Mouse (Mus musculus): ENCODE results near the gene Brinp2. TPM values are rescaled to one million over a fixed set of nuclear protein-coding genes. Genes with fewer than 3 reads are reported as not detected.

Brinp2 gene
- polyA plus RNA-seq, 1 experiment from 2014 or later: 0.58 TPM

- H3K36me3 ChIP-seq (replicated peaks; ENCODE audit: control insufficient read depth, insufficient read depth, low read depth, low read length): no peaks in the 10 kb centered on the region
- ATAC-seq (replicated peaks; ENCODE audit: insufficient number of reproducible peaks, low FRiP score, low TSS enrichment, low read depth) (no peak), DNase-seq (ENCODE audit: low spot score) (no peak)
- no peaks in the 10 kb centered on the region for H3K27me3 ChIP-seq (ENCODE audit: control insufficient read depth, insufficient read depth, low read length)
- H3K9ac ChIP-seq (replicated peaks; ENCODE audit: low read length): no peak overlapping the region
- no peak overlapping the region for H3K27ac ChIP-seq (replicated peaks; ENCODE audit: low read depth, low read length)
- H3K4me3 ChIP-seq (ENCODE audit: low read depth, low read length): no peak overlapping the region
- no peaks in the 10 kb centered on the region for H3K9me3 ChIP-seq (replicated peaks; ENCODE audit: control insufficient read depth, low read length)
- WGBS: 88% methylated on average over 2 of the region's 2 CpGs
- no peaks in the 10 kb centered on the region for H3K4me1 ChIP-seq (ENCODE audit: control insufficient read depth, insufficient read depth, low read length)
- H3K4me2 ChIP-seq (ENCODE audit: low read depth, low read length): no peak overlapping the region
Observed at GRCm38 (mm10) chr1:158328839-158329238, 27.3 kb downstream of the Brinp2 start.

GRCm38 (mm10) chr1:158328126-158328525 is 28.0 kb downstream of the Brinp2 start:
- no peaks in the 10 kb centered on the region for H3K36me3 ChIP-seq (replicated peaks; ENCODE audit: control insufficient read depth, insufficient read depth, low read depth, low read length)
- no peak for ATAC-seq (replicated peaks; ENCODE audit: insufficient number of reproducible peaks, low FRiP score, low TSS enrichment, low read depth)
- H3K27me3 ChIP-seq (ENCODE audit: control insufficient read depth, insufficient read depth, low read length): no peaks in the 10 kb centered on the region
- 78% methylated on average over 5 of the region's 5 CpGs for WGBS
- no peak overlapping the region for H3K9ac ChIP-seq (replicated peaks; ENCODE audit: low read length)
- DNase-seq (ENCODE audit: low spot score): no peak
- H3K4me1 ChIP-seq (ENCODE audit: control insufficient read depth, insufficient read depth, low read length): no peaks in the 10 kb centered on the region
- no peak overlapping the region for H3K4me2 ChIP-seq (ENCODE audit: low read depth, low read length)
- no peaks in the 10 kb centered on the region for H3K9me3 ChIP-seq (replicated peaks; ENCODE audit: control insufficient read depth, low read length)
- no peak overlapping the region for H3K4me3 ChIP-seq (ENCODE audit: low read depth, low read length)
- no peak overlapping the region for H3K27ac ChIP-seq (replicated peaks; ENCODE audit: low read depth, low read length)

GRCm38 (mm10) chr1:158323325-158323724 is 32.8 kb downstream of the Brinp2 start:
- 75% methylated on average over 6 of the region's 6 CpGs for WGBS
- Histone ChIP-seq H3K4me3 (ENCODE audit: low read depth, low read length) (no peak overlapping the region), H3K9me3 (replicated peaks; ENCODE audit: control insufficient read depth, low read length) (no peaks in the 10 kb centered on the region), H3K27me3 (ENCODE audit: control insufficient read depth, insufficient read depth, low read length) (no peaks in the 10 kb centered on the region), H3K27ac (replicated peaks; ENCODE audit: low read depth, low read length) (no peak overlapping the region), H3K4me2 (ENCODE audit: low read depth, low read length) (no peak overlapping the region), H3K9ac (replicated peaks; ENCODE audit: low read length) (no peak overlapping the region), H3K36me3 (replicated peaks; ENCODE audit: control insufficient read depth, insufficient read depth, low read depth, low read length) (no peaks in the 10 kb centered on the region), H3K4me1 (ENCODE audit: control insufficient read depth, insufficient read depth, low read length) (no peaks in the 10 kb centered on the region)
- ATAC-seq (replicated peaks; ENCODE audit: insufficient number of reproducible peaks, low FRiP score, low TSS enrichment, low read depth) (no peak), DNase-seq (ENCODE audit: low spot score) (no peak)

GRCm38 (mm10) chr1:158310426-158311156 is 45.5 kb downstream of the Brinp2 start:
- no peaks in the 10 kb centered on the region for H3K9me3 ChIP-seq (replicated peaks; ENCODE audit: control insufficient read depth, low read length)
- ATAC-seq (replicated peaks; ENCODE audit: insufficient number of reproducible peaks, low FRiP score, low TSS enrichment, low read depth) (no peak), DNase-seq (ENCODE audit: low spot score) (no peak)
- no peak overlapping the region for H3K4me2 ChIP-seq (ENCODE audit: low read depth, low read length)
- no peak overlapping the region for H3K9ac ChIP-seq (replicated peaks; ENCODE audit: low read length)
- H3K27ac ChIP-seq (replicated peaks; ENCODE audit: low read depth, low read length): no peak overlapping the region
- no peaks in the 10 kb centered on the region for H3K36me3 ChIP-seq (replicated peaks; ENCODE audit: control insufficient read depth, insufficient read depth, low read depth, low read length)
- H3K27me3 ChIP-seq (ENCODE audit: control insufficient read depth, insufficient read depth, low read length): no peaks in the 10 kb centered on the region
- no peaks in the 10 kb centered on the region for H3K4me1 ChIP-seq (ENCODE audit: control insufficient read depth, insufficient read depth, low read length)
- WGBS: 69% methylated on average over 5 of the region's 5 CpGs
- no peak overlapping the region for H3K4me3 ChIP-seq (ENCODE audit: low read depth, low read length)

- H3K4me2 ChIP-seq (ENCODE audit: low read depth, low read length): no peak overlapping the region
- ATAC-seq (replicated peaks; ENCODE audit: insufficient number of reproducible peaks, low FRiP score, low TSS enrichment, low read depth): no peak
- H3K9ac ChIP-seq (replicated peaks; ENCODE audit: low read length): no peak overlapping the region
- H3K9me3 ChIP-seq (replicated peaks; ENCODE audit: control insufficient read depth, low read length): no peaks in the 10 kb centered on the region
- no peak overlapping the region for H3K4me3 ChIP-seq (ENCODE audit: low read depth, low read length)
- H3K27ac ChIP-seq (replicated peaks; ENCODE audit: low read depth, low read length): no peak overlapping the region
- peak; percentile 21 for DNase-seq (ENCODE audit: low spot score)
- H3K36me3 ChIP-seq (replicated peaks; ENCODE audit: control insufficient read depth, insufficient read depth, low read depth, low read length): no peaks in the 10 kb centered on the region
- WGBS: 67% methylated on average over 7 of the region's 7 CpGs
- no peaks in the 10 kb centered on the region for H3K4me1 ChIP-seq (ENCODE audit: control insufficient read depth, insufficient read depth, low read length)
- H3K27me3 ChIP-seq (ENCODE audit: control insufficient read depth, insufficient read depth, low read length): no peaks in the 10 kb centered on the region
Observed at GRCm38 (mm10) chr1:158297042-158297441, 59.1 kb downstream of the Brinp2 start.

GRCm38 (mm10) chr1:158296287-158296931 is 59.7 kb downstream of the Brinp2 start:
- H3K27me3 ChIP-seq (ENCODE audit: control insufficient read depth, insufficient read depth, low read length): no peaks in the 10 kb centered on the region
- no peaks in the 10 kb centered on the region for H3K36me3 ChIP-seq (replicated peaks; ENCODE audit: control insufficient read depth, insufficient read depth, low read depth, low read length)
- no peak overlapping the region for H3K27ac ChIP-seq (replicated peaks; ENCODE audit: low read depth, low read length)
- DNase-seq (ENCODE audit: low spot score) (no peak), ATAC-seq (replicated peaks; ENCODE audit: insufficient number of reproducible peaks, low FRiP score, low TSS enrichment, low read depth) (no peak)
- H3K4me1 ChIP-seq (ENCODE audit: control insufficient read depth, insufficient read depth, low read length): no peaks in the 10 kb centered on the region
- H3K9me3 ChIP-seq (replicated peaks; ENCODE audit: control insufficient read depth, low read length): no peaks in the 10 kb centered on the region
- no peak overlapping the region for H3K9ac ChIP-seq (replicated peaks; ENCODE audit: low read length)
- H3K4me3 ChIP-seq (ENCODE audit: low read depth, low read length): no peak overlapping the region
- H3K4me2 ChIP-seq (ENCODE audit: low read depth, low read length): no peak overlapping the region
- WGBS: 77% methylated on average over 8 of the region's 8 CpGs

GRCm38 (mm10) chr1:158295270-158295669 is 60.9 kb downstream of the Brinp2 start:
- no peak overlapping the region for H3K9ac ChIP-seq (replicated peaks; ENCODE audit: low read length)
- no peak overlapping the region for H3K4me3 ChIP-seq (ENCODE audit: low read depth, low read length)
- no peak overlapping the region for H3K27ac ChIP-seq (replicated peaks; ENCODE audit: low read depth, low read length)
- H3K4me1 ChIP-seq (ENCODE audit: control insufficient read depth, insufficient read depth, low read length): no peaks in the 10 kb centered on the region
- 32% methylated on average over 16 of the region's 16 CpGs for WGBS
- no peaks in the 10 kb centered on the region for H3K9me3 ChIP-seq (replicated peaks; ENCODE audit: control insufficient read depth, low read length)
- no peak for DNase-seq (ENCODE audit: low spot score)
- no peak overlapping the region for H3K4me2 ChIP-seq (ENCODE audit: low read depth, low read length)
- ATAC-seq (replicated peaks; ENCODE audit: insufficient number of reproducible peaks, low FRiP score, low TSS enrichment, low read depth): no peak; the same call in 1 of the 2 replicates
- no peaks in the 10 kb centered on the region for H3K27me3 ChIP-seq (ENCODE audit: control insufficient read depth, insufficient read depth, low read length)
- no peaks in the 10 kb centered on the region for H3K36me3 ChIP-seq (replicated peaks; ENCODE audit: control insufficient read depth, insufficient read depth, low read depth, low read length)

- no peak overlapping the region for H3K4me2 ChIP-seq (ENCODE audit: low read depth, low read length)
- H3K4me3 ChIP-seq (ENCODE audit: low read depth, low read length): no peak overlapping the region
- no peaks in the 10 kb centered on the region for H3K9me3 ChIP-seq (replicated peaks; ENCODE audit: control insufficient read depth, low read length)
- H3K27me3 ChIP-seq (ENCODE audit: control insufficient read depth, insufficient read depth, low read length): no peaks in the 10 kb centered on the region
- H3K9ac ChIP-seq (replicated peaks; ENCODE audit: low read length): no peak overlapping the region
- DNase-seq (ENCODE audit: low spot score) (no peak), ATAC-seq (replicated peaks; ENCODE audit: insufficient number of reproducible peaks, low FRiP score, low TSS enrichment, low read depth) (no peak)
- no peaks in the 10 kb centered on the region for H3K36me3 ChIP-seq (replicated peaks; ENCODE audit: control insufficient read depth, insufficient read depth, low read depth, low read length)
- H3K4me1 ChIP-seq (ENCODE audit: control insufficient read depth, insufficient read depth, low read length): no peaks in the 10 kb centered on the region
- WGBS: 71% methylated on average over 3 of the region's 3 CpGs
- no peak overlapping the region for H3K27ac ChIP-seq (replicated peaks; ENCODE audit: low read depth, low read length)
Observed at GRCm38 (mm10) chr1:158285198-158285597, 70.9 kb downstream of the Brinp2 start.

Data from embryonic facial prominence, embryonic 11.5 days (tissue).